Mouse (Mus musculus) forebrain, embryonic 10.5 days (tissue): ENCODE results near the gene Cd59a. TPM values are rescaled to one million over a fixed set of nuclear protein-coding genes. Genes with fewer than 3 reads are reported as not detected.
"Not testable (repeated sequence)": the region's sequence is repeated elsewhere in the genome, so short reads cannot be mapped to it uniquely, and the experiment has no call there.

Experiments used
- DNase-seq: peaks from one replicate; pipeline ENCODE4 v3.0.0-alpha.2; 2017; ENCODE audit warnings: low spot score; ENCODE audit errors: extremely low spot score
- H3K27ac ChIP-seq: fragments of 300-500 bp; sonication (generic); 2 replicates; pipeline ENCODE4 v1.5.1; 2016; ENCODE audit warnings: mild to moderate bottlenecking
- H3K27me3 ChIP-seq: fragments of 300-500 bp; sonication (generic); 2 replicates; pipeline ENCODE4 v1.6.1; 2016; ENCODE audit warnings: mild to moderate bottlenecking; ENCODE audit not compliant: poor library complexity, severe bottlenecking
- H3K36me3 ChIP-seq: fragments of 300-500 bp; sonication (generic); replicated peaks from 2 replicates; pipeline ENCODE4 v1.6.1; 2016; ENCODE audit warnings: mild to moderate bottlenecking, moderate library complexity
- H3K4me1 ChIP-seq: fragments of 300-500 bp; sonication (generic); 2 replicates; pipeline ENCODE4 v1.6.1; 2016
- H3K4me3 ChIP-seq: fragments of 300-500 bp; sonication (generic); 2 replicates; pipeline ENCODE4 v1.5.1; 2016; ENCODE audit warnings: mild to moderate bottlenecking, moderate library complexity
- H3K9me3 ChIP-seq: fragments of 300-500 bp; sonication (generic); 2 replicates; pipeline ENCODE4 v1.6.1; 2016; ENCODE audit warnings: mild to moderate bottlenecking, moderate library complexity
- WGBS: fragments of 180-500 bp; shearing (Covaris S2); methylation state at CpG from one replicate; pipeline ENCODE4 v1.1.7; 2016; 5-methylcytosine and 5-hydroxymethylcytosine counted together
- polyA plus RNA-seq: library from polyadenylated mRNA; unstranded; fragments of >200 nt; fragmentation: Nextera tagmentation; extraction: Ambion mirVana; gene quantifications from 2 replicates; pipeline ENCODE4 v1.2.1, GENCODE M21; 2016

Cd59a gene
- polyA plus RNA-seq, 1 experiment from 2014 or later, result 19.9 TPM

DNA sequence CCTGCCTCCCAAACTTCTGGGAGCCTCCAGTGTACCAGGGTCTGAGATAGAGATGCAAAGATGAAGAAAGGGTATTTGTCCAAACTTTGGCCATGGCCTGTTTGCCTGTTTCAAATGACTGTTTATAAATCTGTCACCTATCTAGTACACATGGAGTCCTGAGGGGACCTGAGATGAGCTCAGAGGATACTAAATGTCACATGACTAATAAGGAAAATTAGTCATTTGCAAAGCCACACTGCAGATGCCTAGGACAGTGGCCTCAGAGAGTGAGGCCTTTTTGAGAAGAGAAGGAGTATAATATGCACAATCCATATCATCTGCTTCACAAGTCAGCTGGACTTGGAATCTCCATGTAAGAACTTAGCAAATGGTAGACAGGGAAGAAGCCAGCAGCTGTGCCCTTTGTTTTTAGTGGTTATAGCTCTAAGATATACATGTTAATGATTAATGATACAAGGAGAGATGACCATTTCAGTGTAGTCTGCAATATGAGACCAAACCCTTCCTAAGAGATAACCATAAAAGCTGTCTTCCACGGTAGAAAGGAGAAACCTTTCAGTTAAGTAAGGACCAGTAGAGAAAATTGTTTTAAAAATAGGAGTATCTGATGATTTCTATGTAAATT lies 15.7 kb downstream of the Cd59a start:
- H3K4me3 ChIP-seq, H3K4me1 ChIP-seq, H3K9me3 ChIP-seq, H3K27ac ChIP-seq, H3K27me3 ChIP-seq, DNase-seq, H3K36me3 ChIP-seq: not testable (repeated sequence)
- no CpG with 5 or more reads among the region's 1 CpGs for WGBS

- not testable (repeated sequence) for H3K27me3 ChIP-seq, H3K27ac ChIP-seq, H3K4me1 ChIP-seq, H3K4me3 ChIP-seq, DNase-seq, H3K9me3 ChIP-seq, H3K36me3 ChIP-seq
Measured at GRCm38 (mm10) chr2:104113563-104113962, 18.0 kb downstream of the Cd59a start.

GRCm38 (mm10) chr2:104114898-104115297 lies 19.3 kb downstream of the Cd59a start:
- H3K27me3 ChIP-seq, result peaks cover 5% of the 10 kb centered on the region; the same call in 1 of the 2 replicates
- peaks cover 10% of the 10 kb centered on the region; the same call in 1 of the 2 replicates for H3K4me1 ChIP-seq

GRCm38 (mm10) chr2:104117173-104117572 lies 21.6 kb downstream of the Cd59a start:
- DNase-seq, H3K27ac ChIP-seq, H3K36me3 ChIP-seq, H3K4me3 ChIP-seq, H3K9me3 ChIP-seq: not testable (repeated sequence)
- H3K4me1 ChIP-seq, result peaks cover 15% of the 10 kb centered on the region
- peaks cover 24% of the 10 kb centered on the region for H3K27me3 ChIP-seq

More at GRCm38 (mm10) chr2:104114898-104115297, 19.3 kb downstream of the Cd59a start:
- WGBS, result 82% methylated on average over 3 of the region's 3 CpGs
- Histone ChIP-seq H3K27ac (no peak overlapping the region), H3K9me3 (no peaks in the 10 kb centered on the region), H3K4me3 (no peak overlapping the region), H3K36me3 (peaks cover 6% of the 10 kb centered on the region; the same call in 1 of the 2 replicates)
- no peak for DNase-seq

DNA sequence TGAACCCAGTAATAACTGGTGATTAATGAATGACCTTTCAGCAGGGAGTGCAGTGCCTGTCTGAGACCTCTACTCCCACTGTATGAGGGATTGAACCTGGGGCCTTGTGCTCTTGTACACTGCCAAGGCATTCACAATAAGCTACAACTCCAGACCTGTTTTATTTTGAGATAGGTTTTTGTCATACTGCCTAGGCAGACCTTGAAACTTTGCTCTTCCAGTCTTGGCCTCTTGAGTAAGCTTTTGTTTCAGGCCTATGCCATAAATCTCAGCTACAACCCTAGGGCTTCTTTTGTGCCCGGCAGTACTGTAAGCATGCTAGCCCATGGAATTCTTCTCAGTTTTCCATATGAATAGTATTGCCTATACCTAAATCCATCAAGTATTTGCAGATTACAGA lies 23.5 kb downstream of the Cd59a start:
- no peaks in the 10 kb centered on the region for H3K9me3 ChIP-seq
- H3K27ac ChIP-seq, result no peak overlapping the region
- WGBS, result 94% methylated on average over 1 of the region's 1 CpGs
- peaks cover 32% of the 10 kb centered on the region for H3K4me1 ChIP-seq
- peaks cover under 1% of the 10 kb centered on the region; the same call in 1 of the 2 replicates for H3K36me3 ChIP-seq
- peaks cover 34% of the 10 kb centered on the region for H3K27me3 ChIP-seq
- no peak for DNase-seq
- H3K4me3 ChIP-seq, result no peak overlapping the region

DNA sequence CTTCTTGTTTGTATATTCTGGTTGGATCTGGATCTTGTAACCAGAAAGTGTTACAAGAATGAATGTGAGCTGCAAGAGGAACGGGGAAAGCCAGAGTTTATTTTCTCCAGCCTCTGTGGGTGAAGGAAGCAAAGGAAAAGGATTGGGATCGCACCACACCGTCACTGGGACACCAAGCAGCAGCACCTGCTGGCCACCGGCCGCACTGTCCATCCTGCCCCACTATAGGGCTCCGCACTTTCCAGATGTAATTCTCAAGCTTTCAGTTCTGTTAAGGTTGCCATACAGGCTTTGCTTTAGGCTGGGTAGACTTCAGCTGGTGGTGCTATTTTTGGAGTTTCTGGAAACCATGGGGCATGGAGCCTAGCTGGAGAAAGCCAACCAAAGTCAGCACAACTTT lies 24.7 kb downstream of the Cd59a start:
- H3K27ac ChIP-seq, result no peak overlapping the region
- peaks cover 46% of the 10 kb centered on the region for H3K27me3 ChIP-seq
- H3K36me3 ChIP-seq, result no peaks in the 10 kb centered on the region
- H3K4me3 ChIP-seq, result no peak overlapping the region
- WGBS, result 57% methylated on average over 6 of the region's 6 CpGs
- no peaks in the 10 kb centered on the region for H3K9me3 ChIP-seq
- peaks cover 32% of the 10 kb centered on the region for H3K4me1 ChIP-seq
- DNase-seq, result no peak

- Histone ChIP-seq H3K27me3 (peaks cover 59% of the 10 kb centered on the region), H3K4me1 (peaks cover 32% of the 10 kb centered on the region), H3K4me3 (peak overlapping the region; percentile 77), H3K36me3 (no peaks in the 10 kb centered on the region), H3K9me3 (no peaks in the 10 kb centered on the region), H3K27ac (peak overlapping the region; percentile 87)
- DNase-seq, result no peak
- 76% methylated on average over 8 of the region's 8 CpGs for WGBS
Measured at GRCm38 (mm10) chr2:104121681-104122504, 26.3 kb downstream of the Cd59a start.

- H3K4me1 ChIP-seq, result peaks cover 32% of the 10 kb centered on the region
- H3K4me3 ChIP-seq, result peak within 1 kb of the TSS; percentile 77
- no peaks in the 10 kb centered on the region for H3K9me3 ChIP-seq
- H3K36me3 ChIP-seq, result no peaks in the 10 kb centered on the region
- under 1% methylated on average over 73 of the region's 74 CpGs for WGBS
- peak within 1 kb of the TSS; percentile 87 for H3K27ac ChIP-seq
- H3K27me3 ChIP-seq, result peaks cover 62% of the 10 kb centered on the region
- peak; percentile 90 for DNase-seq
Measured at GRCm38 (mm10) chr2:104122505-104123378, 27.1 kb downstream of the Cd59a start, which contains the start of gene A930018P22Rik. Gene A930018P22Rik (plus strand): TSS chr2:104122769.

GRCm38 (mm10) chr2:104123540-104123939 lies 27.9 kb downstream of the Cd59a start:
- peak overlapping the region; percentile 77 for H3K4me3 ChIP-seq
- no peak for DNase-seq
- H3K27me3 ChIP-seq, result peaks cover 60% of the 10 kb centered on the region
- no peaks in the 10 kb centered on the region for H3K9me3 ChIP-seq
- no peak overlapping the region; the same call in 1 of the 2 replicates for H3K27ac ChIP-seq
- peaks cover 32% of the 10 kb centered on the region for H3K4me1 ChIP-seq
- 40% methylated on average over 3 of the region's 3 CpGs for WGBS
- H3K36me3 ChIP-seq, result no peaks in the 10 kb centered on the region

DNA sequence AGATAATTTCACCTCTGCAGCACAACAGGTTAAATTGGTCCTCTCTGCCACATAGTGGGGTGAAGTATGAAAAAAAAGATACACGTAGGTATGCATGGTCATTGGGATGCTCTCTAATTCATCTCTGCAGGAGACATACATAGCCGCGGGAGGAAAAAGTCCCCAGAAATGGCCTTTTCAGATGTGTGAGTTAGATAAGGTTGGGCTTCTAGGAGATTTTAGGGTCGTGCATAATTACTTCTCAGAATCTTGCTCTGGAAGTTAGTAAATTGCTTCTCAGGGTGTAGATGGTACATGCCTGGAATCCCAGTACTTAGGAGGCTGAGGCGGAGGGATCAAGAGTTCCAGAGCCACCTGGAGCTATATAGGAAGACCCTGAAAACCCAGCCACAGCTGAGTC lies 28.5 kb downstream of the Cd59a start:
- no peak overlapping the region for H3K27ac ChIP-seq
- peaks cover 26% of the 10 kb centered on the region for H3K4me1 ChIP-seq
- H3K9me3 ChIP-seq, result no peaks in the 10 kb centered on the region
- 84% methylated on average over 5 of the region's 5 CpGs for WGBS
- no peak for DNase-seq
- H3K4me3 ChIP-seq, result no peak overlapping the region
- H3K36me3 ChIP-seq, result no peaks in the 10 kb centered on the region
- H3K27me3 ChIP-seq, result peaks cover 60% of the 10 kb centered on the region

DNA sequence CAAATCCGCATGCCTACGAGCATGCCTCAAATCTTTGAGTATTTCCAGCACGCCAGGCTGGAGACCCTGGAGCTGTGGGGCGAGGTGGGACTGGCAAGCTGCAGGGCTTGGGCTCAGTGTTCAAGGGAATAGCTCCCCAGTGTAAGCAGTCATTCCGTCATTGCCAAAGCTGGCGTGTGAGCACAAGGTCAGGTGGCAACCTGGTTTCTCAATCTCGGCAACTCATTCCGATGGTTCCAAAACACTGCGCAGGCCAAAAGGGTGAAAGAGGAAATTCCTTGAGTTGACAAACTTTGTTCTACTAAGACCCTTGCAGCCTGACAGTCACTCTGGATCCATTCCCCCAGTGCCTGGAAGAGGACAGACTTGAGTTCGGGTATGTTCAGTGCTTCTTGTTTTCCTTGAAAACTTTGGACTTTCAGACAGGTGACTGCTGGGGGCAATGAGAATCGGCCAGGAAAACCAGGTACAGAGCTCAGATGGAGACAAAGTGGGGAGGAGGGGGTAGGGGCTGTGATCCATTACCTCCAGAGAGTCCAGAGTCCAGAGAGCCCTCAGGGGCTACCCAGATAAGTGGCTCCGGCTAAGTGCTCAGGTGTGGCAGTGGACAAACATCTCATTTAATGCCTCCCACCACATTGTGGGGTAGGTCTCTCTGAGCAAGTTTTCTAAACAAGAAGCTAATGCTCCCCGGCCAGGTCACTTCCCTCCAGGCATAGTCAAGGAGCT lies 33.4 kb downstream of the Cd59a start:
- H3K27ac ChIP-seq, result no peak overlapping the region
- peaks cover 32% of the 10 kb centered on the region for H3K27me3 ChIP-seq
- DNase-seq, result no peak
- no peaks in the 10 kb centered on the region for H3K9me3 ChIP-seq
- H3K4me3 ChIP-seq, result no peak overlapping the region
- H3K36me3 ChIP-seq, result no peaks in the 10 kb centered on the region
- H3K4me1 ChIP-seq, result no peaks in the 10 kb centered on the region
- WGBS, result 87% methylated on average over 13 of the region's 13 CpGs

GRCm38 (mm10) chr2:104130165-104130564 lies 34.6 kb downstream of the Cd59a start:
- Histone ChIP-seq H3K27me3 (peaks cover 20% of the 10 kb centered on the region), H3K4me3 (no peak overlapping the region), H3K36me3 (no peaks in the 10 kb centered on the region), H3K27ac (no peak overlapping the region), H3K9me3 (no peaks in the 10 kb centered on the region), H3K4me1 (no peaks in the 10 kb centered on the region)
- no peak for DNase-seq
- WGBS, result 90% methylated on average over 6 of the region's 6 CpGs
